Mouse (Mus musculus) right cerebral cortex, adult 18-20 months (tissue): Measurements from ENCODE around the gene Rnf216.

Source experiments
- DNase-seq: peaks from one replicate; pipeline ENCODE4 v3.0.0; 2022; ENCODE audit warnings: mixed read lengths

Rnf216 gene

DNA sequence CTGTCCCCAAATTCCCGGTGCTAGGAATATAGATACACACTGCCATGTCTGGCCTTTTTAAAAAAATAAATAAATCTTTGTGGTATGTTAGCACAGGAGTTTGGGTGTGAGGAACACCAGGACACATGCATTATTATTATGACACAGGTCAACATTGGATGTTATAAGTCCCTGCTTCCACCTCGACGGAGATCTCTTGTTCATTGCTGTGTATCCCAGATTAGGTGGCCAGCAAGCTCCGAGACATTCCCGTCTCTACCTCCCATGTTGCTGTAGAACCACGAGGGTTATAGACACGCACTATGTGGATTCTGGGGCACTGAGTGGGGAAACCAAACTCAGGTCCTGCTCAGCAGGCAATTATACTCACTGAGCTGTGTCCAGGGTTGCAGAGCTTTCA is 17.5 kb downstream of the Rnf216 start:
- DNase-seq = no peak

DNA sequence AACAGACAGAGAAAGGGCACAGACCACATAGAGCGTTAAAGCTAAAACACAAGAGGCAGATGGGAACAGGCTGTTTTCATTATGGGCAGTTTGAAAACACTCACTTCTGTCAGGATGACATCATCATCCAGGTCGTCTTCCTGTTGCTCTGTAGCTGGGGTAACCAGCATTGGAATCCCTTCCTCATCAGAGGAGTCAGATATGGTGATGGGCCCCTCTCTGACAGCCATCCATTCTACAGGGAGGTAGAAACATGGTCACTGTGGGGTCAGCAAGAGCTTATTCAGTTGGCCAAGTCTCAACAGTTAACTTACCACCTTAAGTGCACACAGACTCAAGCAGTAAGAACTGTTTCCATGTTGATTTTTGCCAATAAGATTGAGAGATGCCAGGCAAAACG is 19.9 kb downstream of the Rnf216 start:
- no peak for DNase-seq

DNA sequence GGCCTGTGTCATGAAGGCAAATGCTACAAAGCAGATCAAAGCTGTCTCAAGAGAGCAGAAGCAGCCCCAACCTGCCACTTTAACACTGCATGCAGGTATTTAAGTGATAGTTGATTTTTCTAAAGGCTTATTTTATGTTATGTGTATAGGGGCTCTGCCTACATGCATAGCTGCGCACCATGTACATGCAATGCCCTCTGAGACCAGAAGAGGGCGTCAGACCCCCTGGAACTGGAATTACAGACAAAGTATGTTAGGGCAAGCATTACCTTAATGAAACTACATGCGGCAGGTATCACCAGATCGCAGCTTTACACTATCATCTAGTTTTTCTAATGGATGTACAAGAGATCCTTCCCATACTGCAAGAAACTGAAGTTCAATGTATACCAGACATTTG is 27.9 kb downstream of the Rnf216 start:
- no peak for DNase-seq

DNA sequence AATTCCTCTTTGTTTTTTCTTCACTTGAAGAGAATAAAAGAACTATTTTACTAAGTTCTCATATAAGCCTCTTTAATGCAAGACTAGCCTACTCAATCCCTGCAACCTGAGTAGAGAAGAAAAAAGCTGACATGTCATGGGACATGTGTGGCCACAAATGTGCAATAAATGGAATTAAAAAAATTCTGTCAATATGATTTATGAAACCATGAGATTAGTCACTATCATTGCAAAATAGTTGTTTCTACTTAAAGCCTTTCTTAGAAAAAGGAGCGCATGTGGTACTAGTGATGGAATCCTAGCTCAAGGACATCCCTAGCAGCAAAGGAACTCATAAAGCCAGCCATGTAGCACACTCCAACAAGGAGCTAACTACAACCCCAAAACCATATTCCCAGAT is 33.0 kb downstream of the Rnf216 start:
- no peak for DNase-seq

DNA sequence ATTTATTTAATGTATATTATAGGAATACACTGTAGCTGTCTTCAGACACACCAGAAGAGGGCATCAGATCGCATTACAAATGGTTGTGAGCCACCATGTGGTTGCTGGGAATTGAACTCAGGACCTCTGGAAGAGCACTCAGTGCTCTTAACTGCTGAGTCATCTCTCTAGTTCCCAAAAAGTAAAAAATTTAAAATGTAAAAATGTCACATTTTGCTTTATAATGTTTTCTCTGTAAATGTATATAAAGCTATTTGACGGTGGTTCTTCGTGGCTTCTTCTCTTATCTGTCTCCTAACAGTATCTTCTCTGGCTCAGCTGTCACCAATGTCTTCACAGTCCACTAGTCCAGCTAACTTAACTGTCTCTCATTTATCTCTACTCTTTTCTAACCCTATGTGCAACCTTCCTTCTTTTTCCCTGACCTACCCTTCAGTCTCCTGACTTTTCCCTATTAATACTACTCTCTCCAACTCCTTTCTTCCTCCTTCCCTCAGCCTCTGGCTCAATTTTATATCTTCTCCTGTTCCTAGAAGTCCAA is 36.1 kb downstream of the Rnf216 start:
- no peak for DNase-seq

DNA sequence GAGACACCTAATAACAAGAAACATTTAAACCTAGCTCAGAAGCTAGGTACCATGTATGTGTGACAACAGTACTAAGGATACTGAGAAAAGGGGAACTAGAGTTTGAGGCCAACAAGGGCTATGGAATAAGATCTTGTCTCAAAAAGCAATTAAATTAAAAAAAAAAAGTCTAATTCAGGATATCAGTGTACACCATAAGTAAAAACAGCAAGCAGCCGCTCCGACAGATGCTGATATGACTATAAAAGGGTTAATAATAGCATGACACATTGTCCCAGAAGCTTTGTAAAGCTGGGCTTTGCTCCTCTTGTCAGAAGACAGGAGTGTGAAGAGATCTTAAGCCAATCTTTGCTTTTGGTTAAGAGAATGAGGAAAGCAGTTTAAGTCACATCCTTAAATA is 36.8 kb downstream of the Rnf216 start:
- DNase-seq = no peak

DNA sequence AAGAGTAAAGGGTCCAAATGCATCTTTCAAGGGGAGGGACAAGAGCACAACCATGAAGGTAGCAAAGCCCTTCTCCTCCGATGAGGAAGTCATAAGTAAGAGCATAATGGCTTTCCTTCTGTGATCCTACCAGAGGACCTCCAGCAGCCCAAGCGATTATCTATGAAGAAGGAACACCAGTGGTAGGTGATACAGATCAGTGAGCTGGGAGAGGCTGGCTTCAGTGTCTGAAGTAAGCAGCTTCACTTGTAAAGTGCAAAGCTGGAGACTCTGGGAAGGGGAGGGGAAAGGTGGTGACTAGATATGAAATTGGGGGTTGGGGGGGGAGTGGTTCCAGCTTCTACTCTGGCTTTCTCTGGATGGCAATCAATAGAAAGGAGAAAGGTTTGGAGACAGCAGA is 43.7 kb downstream of the Rnf216 start:
- no peak for DNase-seq

DNA sequence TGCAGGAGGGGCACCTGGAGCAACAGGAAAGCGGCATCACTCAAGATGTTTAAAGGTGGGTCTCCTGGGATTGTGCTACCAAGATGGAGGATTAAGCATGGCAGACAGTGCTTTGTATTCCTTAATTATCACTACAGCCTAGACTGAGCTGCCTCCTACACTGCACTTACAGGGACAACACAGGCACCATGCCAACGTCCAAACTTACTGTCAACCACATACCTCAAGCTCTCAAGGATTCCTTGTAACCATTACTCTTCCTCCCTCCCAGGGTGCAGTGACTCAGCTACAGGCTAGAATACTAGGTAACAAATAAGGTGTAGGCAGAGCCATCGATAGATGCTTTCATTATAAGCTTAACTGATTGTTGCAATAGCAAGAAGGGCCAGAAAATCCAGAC is 44.4 kb downstream of the Rnf216 start:
- DNase-seq = no peak

DNA sequence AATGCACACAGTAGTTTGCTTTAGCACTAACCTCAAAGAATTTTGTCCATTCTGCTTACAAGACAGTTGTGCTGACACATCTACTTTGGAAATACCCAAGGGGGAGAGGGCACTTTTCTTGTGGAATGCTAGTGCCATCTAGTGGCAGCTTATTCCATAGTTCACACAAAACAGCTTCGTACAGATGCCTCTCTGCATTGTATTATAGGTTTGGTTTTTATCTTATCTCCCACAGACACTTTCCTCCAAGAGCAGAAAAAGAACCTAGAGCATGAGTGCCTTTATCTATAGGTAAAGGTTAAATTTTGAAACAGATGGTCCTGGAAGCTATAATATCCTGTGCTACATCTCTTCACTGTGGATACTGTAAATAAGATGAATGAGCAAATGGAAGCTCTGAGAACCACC is 46.2 kb downstream of the Rnf216 start:
- DNase-seq = peak; percentile 73

DNA sequence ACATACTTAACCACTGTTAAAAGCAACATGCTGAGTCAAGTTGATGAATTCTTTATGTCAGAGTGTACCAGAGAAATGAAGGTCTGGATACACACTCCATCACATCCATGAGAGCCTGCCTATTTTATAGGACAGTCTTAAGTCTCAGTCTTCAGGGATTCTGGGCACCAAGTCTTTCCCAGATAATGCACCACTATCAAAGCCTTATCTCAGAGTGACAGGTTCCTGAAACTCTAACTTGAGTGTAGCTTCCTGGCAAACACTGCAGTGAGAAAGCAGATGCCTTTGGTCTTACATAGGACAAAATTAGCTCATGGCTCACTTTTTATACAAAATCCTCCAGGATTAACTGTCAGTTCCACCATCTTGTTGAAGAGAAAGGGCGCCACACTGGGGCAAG is 46.7 kb downstream of the Rnf216 start:
- no peak for DNase-seq

DNA sequence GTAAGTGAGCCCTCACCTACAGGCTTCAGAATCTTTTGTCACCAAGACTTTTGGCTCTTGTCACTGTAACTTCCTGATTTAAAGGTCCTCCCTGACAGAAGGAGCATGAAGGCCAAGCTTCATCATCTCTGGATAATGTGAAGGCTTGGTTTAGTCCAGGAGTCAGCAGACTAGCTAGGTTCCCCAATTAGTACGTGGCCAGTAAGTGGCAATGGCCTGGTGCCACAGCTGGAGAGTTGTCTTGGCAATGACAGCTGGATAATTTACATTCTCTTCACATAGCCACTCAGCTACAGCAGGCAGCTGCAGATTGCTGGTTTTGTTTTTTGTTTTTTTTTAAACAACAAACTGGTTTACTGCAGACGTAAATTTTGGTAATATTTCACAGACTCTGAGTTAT is 47.6 kb downstream of the Rnf216 start:
- no peak for DNase-seq

DNA sequence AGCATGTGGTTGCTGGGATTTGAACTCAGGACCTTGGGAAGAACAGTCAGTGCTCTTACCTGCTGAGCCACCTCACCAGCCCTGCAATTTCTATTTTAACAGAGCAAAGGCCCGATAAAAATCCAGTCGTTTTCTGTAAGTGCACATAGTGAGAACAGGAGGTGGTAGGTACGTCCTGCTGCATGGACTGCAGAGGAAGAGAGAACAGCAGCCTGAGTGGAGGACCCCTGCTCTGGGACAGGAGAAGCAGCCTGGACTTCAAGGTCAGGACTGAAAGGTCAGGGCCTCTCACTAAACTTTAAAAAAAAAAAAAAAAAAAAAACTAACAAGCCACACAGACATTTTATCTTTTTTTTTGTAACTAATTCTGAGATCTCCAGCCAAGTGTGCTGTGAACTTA is 50.5 kb downstream of the Rnf216 start:
- no peak for DNase-seq

DNA sequence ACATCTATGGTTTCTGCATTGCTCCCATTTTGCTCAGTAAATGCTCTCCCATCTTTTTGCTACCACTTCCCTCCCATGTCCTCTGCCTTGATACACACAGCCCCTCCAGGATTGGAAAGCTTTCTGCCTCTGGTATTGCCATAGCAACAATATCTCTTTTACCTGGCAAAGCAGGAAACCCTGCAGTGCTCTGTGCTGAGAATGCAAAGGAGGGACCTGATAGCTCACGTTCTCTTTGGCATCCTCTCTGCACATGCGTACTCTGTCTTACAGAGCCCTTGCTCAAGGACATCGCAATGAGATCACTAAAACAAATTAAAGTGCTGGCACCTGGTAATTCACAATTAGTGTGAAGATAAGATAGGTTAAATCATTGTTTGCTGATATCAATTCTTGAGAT is 51.3 kb downstream of the Rnf216 start:
- DNase-seq = no peak

DNA sequence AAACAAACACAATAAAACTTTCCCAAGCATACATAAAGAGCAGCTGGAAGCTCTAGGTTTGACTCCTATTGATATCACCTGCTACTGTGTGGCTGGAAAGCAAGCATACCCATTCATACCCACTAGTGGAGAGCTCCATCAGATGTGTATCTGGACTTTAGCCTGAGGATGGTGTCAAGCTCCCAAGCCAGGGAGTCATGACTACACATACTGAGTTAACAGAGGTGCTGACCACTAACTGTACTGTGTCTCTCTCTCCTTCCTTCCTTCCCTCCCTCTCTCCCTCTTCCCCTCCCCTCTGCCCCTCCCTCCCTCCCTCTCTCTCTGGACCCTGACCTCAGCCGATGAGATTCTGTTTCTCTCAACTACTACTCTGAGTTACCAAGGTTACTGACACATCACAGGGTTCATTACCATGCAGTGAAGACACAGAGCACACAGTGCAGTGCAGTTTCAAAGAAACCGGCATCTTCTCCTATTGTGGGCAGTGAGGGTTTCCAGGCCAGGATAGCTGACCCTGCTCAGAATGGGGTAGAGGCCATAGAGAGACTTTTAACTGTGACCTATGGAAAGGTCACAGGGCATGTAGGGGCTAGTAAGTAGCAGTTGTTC is 51.9 kb downstream of the Rnf216 start:
- DNase-seq = no peak

DNA sequence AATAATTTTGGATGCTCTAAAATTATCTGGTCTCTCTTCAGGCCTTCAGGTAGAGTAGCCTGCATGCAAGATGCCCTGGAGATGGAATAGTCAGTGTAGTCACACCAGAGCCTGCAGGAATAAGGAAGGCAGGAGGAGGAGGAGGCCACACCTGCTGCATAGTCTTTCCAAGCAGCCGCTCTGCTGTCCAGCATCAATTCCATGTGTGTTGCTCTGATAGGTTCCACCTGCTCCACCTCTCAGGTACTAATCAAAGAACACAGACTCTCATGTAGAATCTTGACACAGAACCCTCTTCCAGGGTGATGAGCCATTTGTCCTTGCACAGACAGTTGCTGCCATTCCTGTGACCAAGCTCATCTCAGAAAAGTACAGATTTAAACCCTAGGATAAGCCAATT is 52.8 kb downstream of the Rnf216 start:
- no peak for DNase-seq

DNA sequence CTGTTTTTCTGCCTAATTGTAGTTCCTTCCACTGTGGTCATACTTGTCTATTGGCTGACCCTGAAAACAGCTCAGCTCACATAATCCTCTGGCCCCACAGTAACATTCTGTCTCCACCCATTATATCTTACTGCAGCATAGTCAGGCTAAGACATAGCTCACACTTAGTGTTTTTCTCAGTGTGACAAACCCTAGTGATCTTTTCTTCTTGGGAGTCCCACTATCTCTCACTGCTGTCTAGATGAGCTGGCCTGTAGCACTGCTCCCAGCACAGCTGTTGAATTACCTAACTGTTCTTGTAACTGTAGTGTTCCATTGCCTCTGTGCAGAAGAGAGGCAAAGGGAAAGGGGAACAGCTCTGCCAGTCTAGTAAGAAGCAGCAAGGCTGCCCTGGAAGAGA is 53.6 kb downstream of the Rnf216 start:
- DNase-seq = no peak

DNA sequence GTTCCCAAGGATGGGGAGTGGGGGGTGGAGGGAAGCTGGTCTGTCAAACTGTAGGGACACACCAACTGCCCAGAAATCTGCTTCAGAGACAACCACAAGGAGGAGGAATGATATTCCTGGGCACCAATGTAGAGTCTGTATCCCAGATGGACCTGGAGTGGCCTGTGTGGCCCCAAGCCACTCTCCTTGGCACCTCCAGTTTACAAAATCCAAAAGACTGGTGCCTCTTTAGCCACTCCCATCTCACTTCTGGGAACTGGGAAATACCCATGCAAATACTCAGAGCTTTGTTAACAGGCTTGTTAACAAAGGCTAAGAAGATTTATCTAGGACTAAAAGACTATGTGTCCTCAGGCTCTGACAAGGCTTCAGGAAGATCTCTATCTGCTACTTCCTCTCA is 54.1 kb downstream of the Rnf216 start:
- no peak for DNase-seq

DNA sequence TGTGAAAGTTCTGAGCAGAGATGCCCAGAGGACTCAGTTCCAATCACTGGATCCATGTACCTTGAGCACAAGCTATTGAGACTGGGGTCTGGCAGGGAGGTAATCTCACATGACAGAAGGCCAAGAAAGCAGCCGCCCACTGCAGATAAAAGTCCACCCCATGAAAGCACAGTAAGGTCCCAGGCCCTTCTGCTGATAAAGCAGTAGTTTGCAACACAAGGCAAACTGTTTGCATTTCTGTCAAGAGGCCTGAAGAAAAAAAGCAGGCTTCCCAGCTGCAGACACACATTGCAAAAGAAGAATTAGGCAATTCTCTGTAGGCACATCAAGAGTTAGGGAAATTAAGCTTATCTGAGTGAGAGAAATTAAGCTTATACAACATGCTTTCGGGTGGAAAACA is 54.6 kb downstream of the Rnf216 start:
- DNase-seq = no peak

DNA sequence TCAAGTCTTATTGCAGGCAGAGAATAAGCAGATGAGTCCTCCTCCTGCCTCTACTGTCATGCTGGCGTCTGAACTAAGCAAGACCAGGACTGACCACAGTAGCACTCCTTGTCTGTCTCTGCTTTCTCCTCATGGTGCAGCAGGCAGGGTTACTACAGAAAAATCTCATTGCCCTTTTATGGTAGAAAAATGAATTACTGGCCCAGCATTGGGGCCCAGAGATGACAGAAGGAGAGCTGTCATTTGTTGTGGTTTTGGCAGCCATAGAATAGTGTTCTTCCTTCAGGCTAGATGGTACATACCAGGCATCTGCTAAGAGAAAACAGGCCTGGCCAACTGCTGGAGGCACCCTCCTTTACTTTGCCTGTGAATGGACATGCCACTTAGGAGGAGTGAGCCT is 55.0 kb downstream of the Rnf216 start:
- DNase-seq = no peak

DNA sequence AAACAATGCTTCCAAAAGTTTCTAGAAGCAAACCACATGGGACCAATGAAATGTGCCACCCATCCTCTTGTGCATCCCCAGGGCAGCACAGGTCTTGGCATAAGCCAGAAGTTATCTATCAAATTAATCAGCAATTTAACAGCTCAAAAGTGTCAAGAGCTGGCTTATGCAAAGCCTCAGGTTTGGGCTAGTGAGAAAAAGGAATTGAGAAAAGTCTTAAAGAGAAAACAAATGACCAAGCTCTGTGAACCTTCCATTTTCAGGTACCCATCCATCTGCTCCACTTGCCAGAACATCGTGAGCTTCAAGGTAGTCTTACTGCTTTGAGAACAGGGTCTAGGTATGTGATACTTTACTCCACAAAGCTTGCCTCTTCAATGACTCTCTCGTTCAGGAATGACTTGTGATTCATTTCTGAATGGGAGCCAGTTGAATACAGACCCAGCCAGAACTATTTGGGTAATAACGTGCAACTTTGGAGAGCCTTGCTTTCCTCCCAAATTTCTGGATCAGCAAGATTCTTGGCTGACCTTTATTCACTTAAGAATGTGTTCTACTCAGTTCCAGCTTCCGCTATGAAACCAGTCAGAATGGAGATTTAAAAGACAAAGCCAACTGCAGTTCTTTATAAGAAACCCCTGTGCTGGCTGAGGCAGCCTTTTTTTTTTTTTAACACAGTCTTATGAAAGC is 56.5 kb downstream of the Rnf216 start:
- no peak for DNase-seq

DNA sequence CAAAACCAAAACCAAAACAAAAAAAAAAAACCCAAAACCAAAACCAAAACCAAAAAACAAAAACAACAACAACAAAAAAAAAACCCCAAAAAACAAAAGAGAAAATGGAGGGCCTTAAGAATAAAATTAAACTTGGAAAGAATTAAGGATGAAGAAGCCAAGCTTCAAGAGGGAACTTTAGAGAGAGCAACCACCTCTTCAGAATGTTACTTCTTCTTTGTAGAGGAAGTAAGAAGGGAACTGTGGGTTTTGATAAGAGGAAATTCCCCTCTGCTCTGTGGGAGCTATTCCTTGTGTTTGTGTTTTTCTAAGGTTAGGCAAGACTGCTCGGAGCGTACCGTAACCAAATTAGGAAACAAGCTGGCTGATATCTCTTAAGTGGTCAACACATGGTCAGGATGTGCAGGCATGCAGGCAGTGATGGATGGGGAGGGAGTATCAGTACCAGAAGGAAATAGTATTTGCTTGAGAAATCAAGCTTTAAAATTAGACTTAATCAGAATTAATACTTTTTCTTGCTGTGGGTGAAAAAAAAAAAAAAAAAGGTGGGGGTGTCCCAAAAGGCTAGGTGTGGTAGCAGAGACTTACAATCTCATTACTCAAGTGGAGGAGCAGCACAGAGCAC is 57.2 kb downstream of the Rnf216 start:
- DNase-seq = no peak

DNA sequence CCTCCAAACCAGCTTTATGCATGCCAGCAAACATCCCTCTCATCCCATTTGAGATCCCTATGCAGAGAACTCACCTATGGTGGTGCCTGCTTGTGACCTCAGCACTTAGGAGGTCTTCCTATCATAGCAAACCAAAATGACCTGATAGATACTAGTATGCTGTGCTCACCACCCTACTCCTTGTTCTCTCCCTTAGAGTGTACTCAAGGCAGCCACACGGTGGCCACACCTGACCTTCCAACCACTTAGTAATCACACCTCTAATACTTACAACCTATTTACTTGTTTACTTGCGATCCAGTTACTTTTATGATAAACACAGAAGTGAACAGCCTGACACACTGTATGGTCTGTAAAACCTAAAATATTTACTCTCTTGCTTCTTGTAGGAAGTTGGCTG is 58.1 kb downstream of the Rnf216 start:
- no peak for DNase-seq

DNA sequence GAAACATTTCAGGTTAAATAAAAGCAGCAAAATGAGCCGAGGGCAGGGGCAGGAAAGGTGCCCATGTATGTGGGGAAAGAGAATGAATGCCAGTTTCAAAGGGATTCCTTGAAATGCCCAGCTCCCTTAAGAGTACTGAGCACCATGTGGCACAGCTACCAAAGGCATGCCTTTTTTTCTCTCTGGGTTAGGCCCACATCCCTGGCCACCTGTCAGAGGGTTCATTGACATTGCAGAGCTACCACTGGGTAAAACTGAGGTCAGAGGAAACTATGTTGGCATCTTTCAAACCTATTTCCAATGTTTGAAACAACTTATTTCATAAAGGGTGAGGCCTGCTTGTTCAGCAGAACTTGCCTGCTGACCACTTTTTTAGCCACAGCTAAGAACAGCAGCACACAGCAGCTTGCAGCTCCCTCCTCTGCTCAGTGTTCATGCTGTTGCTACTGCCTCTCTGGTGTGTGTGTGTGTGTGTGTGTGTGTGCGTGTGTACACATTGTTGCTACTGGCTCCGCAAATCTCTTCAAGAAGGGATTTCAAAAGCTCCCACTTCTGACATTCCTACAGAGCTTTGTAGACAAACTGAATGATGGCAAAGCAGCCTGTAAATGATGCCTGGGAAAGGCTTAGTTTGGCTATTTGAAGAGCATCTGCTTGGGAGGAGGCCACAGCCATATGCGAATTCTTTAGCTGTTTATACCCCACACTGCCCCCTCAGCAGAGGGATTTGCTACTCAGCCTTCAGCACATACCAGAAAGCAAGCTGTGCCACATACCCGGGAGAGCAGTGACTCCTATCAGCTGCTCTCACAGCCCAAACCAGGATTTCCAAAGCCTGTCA is 59.4 kb downstream of the Rnf216 start:
- peak; percentile 72 for DNase-seq

DNA sequence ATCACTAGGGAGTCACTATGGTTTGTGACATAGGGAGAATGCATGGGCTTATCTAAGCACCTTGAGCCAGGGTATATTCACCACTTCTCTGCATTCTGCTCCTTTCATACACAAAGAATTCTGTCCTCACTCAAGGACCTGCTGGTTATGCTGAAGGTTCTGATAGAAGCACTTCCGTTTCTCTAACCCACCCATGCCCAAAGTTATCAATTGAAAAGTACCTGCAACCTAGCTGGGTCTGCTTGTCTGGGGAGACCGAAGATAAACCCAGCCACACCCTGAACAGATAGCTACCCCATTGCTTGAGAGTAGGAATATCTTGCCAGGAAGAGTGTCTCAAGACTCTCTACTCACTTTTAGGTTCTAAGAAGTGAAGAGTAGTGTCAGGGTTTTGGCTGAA is 60.1 kb downstream of the Rnf216 start:
- no peak for DNase-seq
